Mouse (Mus musculus): ENCODE measurements around the gene Arhgap32. TPM values are rescaled to one million over a fixed set of nuclear protein-coding genes. Genes with fewer than 3 reads are reported as not detected.

Gene Arhgap32
- polyA plus RNA-seq, 1 experiment from 2014 or later = 7.3 TPM

DNA sequence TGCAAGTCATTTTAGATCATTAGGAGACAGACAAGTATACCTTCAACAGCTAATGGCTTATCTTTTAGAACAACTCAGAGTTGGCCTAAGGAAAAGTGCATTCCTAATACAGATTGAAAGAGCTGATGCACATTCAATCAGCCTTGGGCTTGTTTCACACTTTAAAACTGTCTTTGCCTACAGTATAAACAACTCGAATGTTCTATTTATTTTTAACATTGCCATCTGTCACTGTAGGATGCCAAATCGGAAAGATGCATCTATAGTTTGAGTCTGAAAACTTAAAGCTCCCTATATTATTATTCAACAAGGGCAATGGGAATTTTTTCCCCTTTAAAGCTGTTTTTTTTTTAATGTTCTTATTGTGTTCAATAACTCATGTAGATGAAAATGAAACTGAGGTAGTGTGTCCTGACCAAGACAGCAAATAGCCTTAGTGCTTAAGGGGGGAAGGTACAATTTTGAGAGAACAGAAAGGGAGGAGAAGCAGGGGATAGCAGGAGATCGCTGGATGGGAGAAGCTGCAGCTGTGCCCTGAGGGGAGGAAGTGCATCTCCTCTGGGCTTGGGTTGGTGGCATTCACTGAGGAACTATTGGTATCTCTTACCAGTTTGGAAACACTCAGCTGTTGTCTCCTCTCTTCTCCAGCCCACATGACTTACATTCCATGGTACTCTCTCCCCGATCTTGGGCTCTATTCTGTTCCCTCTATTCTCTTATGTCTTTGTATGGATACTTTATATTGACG is 101.1 kb downstream of the Arhgap32 start:
- 64% methylated on average over 5 of the region's 5 CpGs for WGBS
- Histone ChIP-seq H3K4me1 (no peaks in the 10 kb centered on the region), H3K9ac (no peak overlapping the region), H3K9me3 (no peaks in the 10 kb centered on the region), H3K27me3 (no peaks in the 10 kb centered on the region), H3K4me3 (no peak overlapping the region), H3K4me2 (no peak overlapping the region), H3K27ac (no peak overlapping the region), H3K36me3 (0 out of 2 replicates have a peak, but pooled peaks cover 2% of the 10 kb centered on the region)
- ATAC-seq (ENCODE audit: insufficient number of reproducible peaks, insufficient read depth, low FRiP score, low TSS enrichment, low read depth) = no peak

DNA sequence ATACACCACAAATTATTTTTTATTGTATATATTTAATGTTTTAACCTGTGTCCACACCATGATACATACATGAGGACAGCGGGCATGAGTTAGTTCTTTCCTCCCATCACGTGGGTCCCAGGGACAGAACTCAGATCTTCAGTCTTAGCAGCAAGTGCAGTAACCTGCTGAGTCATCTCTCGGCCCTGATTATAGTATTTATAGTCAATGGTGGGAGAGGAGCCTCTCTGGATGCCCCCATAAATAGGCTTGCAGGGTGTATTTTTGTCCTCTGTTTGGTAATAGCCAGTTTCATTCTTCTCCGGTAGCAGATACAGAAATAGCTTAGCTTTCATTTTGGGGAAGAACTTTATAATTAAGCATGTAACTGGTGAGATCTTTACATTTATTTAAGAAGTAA is 103.5 kb downstream of the Arhgap32 start:
- WGBS = 82% methylated on average over 4 of the region's 4 CpGs
- Histone ChIP-seq H3K4me3 (no peak overlapping the region), H3K9me3 (no peaks in the 10 kb centered on the region), H3K4me2 (no peak overlapping the region), H3K36me3 (no peaks in the 10 kb centered on the region), H3K27ac (no peak overlapping the region), H3K27me3 (no peaks in the 10 kb centered on the region), H3K9ac (no peak overlapping the region), H3K4me1 (peaks cover 18% of the 10 kb centered on the region)
- ATAC-seq (ENCODE audit: insufficient number of reproducible peaks, insufficient read depth, low FRiP score, low TSS enrichment, low read depth) = no peak

DNA sequence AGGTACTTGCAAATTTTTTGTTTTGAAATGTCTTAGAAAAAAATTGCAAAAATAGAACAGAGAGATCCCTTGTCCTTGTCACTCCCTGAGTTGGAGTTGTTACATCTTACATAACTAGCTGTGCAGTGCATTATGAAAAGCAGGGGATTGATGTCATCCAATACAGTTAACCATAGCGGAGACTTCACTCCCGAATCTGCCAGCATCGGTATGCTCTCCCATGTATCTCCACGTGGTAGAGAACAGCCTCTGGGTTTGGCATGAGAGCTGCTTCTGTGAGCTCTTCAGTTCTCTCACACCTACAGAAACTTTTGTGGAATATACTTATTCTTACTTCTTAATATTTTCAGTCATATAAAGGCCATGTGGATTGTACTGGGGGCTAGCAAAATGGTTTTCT is 106.2 kb downstream of the Arhgap32 start:
- no peak for ATAC-seq (ENCODE audit: insufficient number of reproducible peaks, insufficient read depth, low FRiP score, low TSS enrichment, low read depth)
- H3K4me3 ChIP-seq = no peak overlapping the region
- 68% methylated on average over 4 of the region's 4 CpGs for WGBS
- H3K9me3 ChIP-seq = no peaks in the 10 kb centered on the region
- H3K36me3 ChIP-seq = no peaks in the 10 kb centered on the region
- H3K27ac ChIP-seq = no peak overlapping the region
- H3K4me1 ChIP-seq = peaks cover 25% of the 10 kb centered on the region
- H3K4me2 ChIP-seq = no peak overlapping the region
- H3K9ac ChIP-seq = no peak overlapping the region
- H3K27me3 ChIP-seq = no peaks in the 10 kb centered on the region

DNA sequence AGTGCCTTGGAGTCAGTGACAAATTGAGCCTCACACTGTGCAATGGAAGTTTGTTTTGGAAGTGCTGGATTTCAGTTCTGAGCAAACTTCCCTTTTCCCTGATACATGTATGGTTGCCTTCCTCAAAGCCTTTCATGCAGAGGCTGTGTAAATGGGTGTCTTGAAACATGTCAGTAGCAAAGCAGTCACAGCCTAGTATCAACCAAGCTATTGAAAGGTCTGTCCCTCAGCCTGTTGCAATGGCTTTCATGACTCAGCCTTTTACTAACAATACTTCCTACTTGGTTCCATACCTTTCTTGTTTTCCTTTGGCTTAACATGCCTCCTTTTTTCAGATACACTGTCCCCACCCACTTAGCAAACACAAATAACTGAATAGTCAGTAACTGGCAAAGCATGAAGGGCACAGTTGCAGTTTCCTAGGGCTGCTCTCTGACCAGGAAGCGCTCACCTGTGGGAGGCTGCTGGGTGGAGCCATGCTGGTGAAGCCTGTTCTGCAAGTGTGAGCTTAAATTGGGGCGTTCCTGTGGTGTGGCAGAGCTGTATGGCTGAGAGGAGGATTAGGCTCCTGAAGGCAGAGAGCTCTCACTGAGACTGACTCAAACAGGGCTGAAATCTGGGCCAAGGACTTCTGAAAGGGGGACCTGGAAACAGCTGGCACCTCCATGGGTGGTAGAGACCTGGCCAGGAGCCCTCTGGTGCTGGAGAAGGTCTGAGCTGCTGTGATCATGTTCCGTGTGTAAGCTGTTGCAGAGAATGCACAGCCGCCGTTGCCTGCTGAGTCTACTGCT is 108.0 kb downstream of the Arhgap32 start:
- ATAC-seq (ENCODE audit: insufficient number of reproducible peaks, insufficient read depth, low FRiP score, low TSS enrichment, low read depth) = peak; percentile 64
- Histone ChIP-seq H3K4me1 (peaks cover 27% of the 10 kb centered on the region), H3K27ac (peak overlapping the region; percentile 69), H3K9ac (peak overlapping the region; percentile 46; the same call in 1 of the 2 replicates), H3K9me3 (no peaks in the 10 kb centered on the region), H3K36me3 (no peaks in the 10 kb centered on the region), H3K4me2 (peak overlapping the region; percentile 24; the same call in 1 of the 2 replicates), H3K4me3 (peak overlapping the region; percentile 20), H3K27me3 (no peaks in the 10 kb centered on the region)
- WGBS = 37% methylated on average over 5 of the region's 5 CpGs

DNA sequence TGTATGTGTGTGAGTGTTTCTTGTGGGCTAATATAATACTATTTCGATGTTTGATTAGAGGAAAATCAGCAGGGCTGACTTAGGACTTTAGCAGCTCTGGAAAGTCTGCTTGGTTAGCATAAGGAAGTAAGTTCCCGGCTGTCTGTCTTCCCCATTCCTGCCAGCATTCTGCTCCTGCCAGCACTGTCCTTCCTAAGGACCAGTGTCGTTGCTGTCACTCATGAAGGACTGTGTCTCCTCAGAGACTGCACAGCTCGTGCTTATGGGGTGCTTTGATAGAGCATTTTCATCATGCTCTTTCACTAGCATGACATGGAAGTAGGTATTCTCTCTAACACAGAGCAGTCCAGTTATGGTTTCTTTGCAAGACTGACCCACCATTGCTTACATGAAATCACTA is 109.0 kb downstream of the Arhgap32 start:
- Histone ChIP-seq H3K27ac (no peak overlapping the region), H3K9me3 (no peaks in the 10 kb centered on the region), H3K4me3 (no peak overlapping the region), H3K4me1 (peaks cover 27% of the 10 kb centered on the region), H3K36me3 (no peaks in the 10 kb centered on the region), H3K4me2 (peak overlapping the region; percentile 20), H3K27me3 (no peaks in the 10 kb centered on the region), H3K9ac (no peak overlapping the region)
- 57% methylated on average over 4 of the region's 4 CpGs for WGBS
- no peak for ATAC-seq (ENCODE audit: insufficient number of reproducible peaks, insufficient read depth, low FRiP score, low TSS enrichment, low read depth)

DNA sequence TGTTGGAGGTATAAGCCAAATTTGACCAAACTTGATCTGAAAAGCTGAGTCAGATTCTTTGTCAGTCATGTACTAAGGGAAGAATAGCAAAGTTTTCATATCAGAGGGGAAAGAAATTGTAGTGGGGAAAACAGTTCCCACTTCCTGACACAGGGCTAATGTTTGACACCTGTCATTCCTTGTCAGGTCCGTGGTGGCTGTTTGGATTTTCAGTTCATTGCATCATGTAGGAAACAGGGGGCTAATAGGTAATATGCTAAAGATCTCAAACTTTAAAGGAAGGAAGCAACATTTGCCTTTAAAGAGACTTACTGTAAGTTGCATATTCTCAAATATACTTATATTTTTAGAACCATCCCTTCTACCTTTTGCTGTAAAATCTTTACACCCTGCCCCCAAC is 109.6 kb downstream of the Arhgap32 start:
- ATAC-seq (ENCODE audit: insufficient number of reproducible peaks, insufficient read depth, low FRiP score, low TSS enrichment, low read depth) = no peak
- H3K4me2 ChIP-seq = no peak overlapping the region
- WGBS = 59% methylated on average over 1 of the region's 1 CpGs
- no peak overlapping the region for H3K27ac ChIP-seq
- H3K9ac ChIP-seq = no peak overlapping the region
- H3K4me3 ChIP-seq = no peak overlapping the region
- H3K9me3 ChIP-seq = no peaks in the 10 kb centered on the region
- H3K27me3 ChIP-seq = no peaks in the 10 kb centered on the region
- peaks cover 27% of the 10 kb centered on the region for H3K4me1 ChIP-seq
- H3K36me3 ChIP-seq = no peaks in the 10 kb centered on the region

DNA sequence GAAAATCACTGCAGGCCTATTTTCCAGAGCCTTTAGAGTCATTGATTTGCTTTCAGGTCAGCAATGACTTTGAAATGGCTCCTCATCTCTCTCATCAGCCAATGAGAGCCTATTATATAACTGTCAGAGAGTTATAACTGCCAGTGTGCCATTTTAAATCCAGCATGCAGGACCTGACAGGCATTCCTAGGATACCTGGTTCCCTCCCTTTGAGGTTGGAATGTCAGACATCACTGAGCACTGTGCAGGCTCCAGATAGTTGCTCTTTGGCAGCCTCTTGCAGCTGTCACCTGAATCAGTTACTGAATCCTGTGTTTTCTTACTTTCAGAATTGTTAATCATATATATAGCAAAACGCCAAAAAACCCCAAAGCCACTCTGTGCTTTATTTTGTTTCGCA is 111.1 kb downstream of the Arhgap32 start:
- no peak overlapping the region for H3K27ac ChIP-seq
- no peak overlapping the region for H3K9ac ChIP-seq
- 80% methylated on average over 2 of the region's 2 CpGs for WGBS
- ATAC-seq (ENCODE audit: insufficient number of reproducible peaks, insufficient read depth, low FRiP score, low TSS enrichment, low read depth) = no peak
- no peak overlapping the region for H3K4me2 ChIP-seq
- no peaks in the 10 kb centered on the region for H3K36me3 ChIP-seq
- no peaks in the 10 kb centered on the region for H3K27me3 ChIP-seq
- H3K9me3 ChIP-seq = no peaks in the 10 kb centered on the region
- H3K4me1 ChIP-seq = peaks cover 27% of the 10 kb centered on the region
- no peak overlapping the region for H3K4me3 ChIP-seq

DNA sequence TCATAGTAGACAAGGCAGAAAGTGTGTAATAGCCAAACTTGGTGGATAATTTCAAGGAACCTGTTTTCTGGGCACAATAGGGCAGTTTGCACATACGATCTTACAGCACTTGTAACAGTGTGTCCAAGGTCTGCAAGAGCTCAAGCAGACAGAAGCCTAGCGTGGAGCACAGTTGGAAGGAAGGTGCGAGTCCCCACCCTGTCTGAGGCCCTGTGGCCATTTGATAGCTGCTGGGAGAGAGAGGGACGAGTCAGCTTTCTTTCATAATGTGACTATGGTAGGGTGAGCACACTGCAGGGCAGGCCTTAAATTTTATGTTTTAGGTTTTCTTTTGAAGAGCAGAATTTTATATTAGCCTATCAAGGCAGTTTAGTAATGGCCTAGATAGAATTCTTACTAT is 117.7 kb downstream of the Arhgap32 start:
- ATAC-seq (ENCODE audit: insufficient number of reproducible peaks, insufficient read depth, low FRiP score, low TSS enrichment, low read depth) = no peak
- H3K27ac ChIP-seq = no peak overlapping the region
- WGBS = 78% methylated on average over 4 of the region's 4 CpGs
- H3K36me3 ChIP-seq = no peaks in the 10 kb centered on the region
- no peak overlapping the region for H3K4me2 ChIP-seq
- no peak overlapping the region for H3K9ac ChIP-seq
- no peaks in the 10 kb centered on the region for H3K9me3 ChIP-seq
- no peaks in the 10 kb centered on the region for H3K4me1 ChIP-seq
- H3K4me3 ChIP-seq = no peak overlapping the region
- no peaks in the 10 kb centered on the region for H3K27me3 ChIP-seq

DNA sequence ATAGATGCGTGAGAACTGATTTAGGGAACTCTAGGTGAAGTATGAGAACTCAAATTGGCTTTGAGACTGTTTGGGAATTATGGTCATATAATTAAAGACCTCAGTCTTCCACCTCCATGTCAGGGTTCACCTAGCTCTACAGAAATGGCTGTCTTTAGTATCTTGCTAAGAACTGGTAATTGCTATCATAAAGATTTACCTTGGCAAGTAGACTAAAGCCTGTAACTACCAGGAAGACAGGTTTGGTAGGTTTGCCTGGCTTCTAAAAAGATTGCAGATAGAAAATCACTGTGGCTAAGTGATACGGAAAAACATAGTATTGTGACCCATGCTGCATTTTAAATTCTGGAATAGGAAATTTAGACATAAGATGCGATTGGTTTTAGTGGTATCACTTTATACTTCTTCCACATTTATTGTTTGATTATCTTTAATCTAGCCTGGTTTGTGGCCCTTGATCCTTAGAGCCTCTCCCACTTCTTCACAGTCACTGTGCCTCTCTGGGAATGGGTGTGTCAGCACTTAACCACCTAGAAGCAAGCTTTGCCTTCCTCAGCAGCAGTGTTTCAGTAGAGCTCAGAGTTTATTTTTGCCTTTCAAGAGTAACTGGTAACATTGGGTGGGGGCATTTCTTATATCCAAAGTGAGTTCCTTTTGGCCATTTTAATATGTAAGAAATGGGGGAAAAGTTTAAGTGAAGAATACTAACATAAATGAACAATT is 119.0 kb downstream of the Arhgap32 start:
- no peak overlapping the region for H3K9ac ChIP-seq
- H3K27ac ChIP-seq = no peak overlapping the region
- H3K27me3 ChIP-seq = no peaks in the 10 kb centered on the region
- WGBS = 85% methylated on average over 3 of the region's 3 CpGs
- ATAC-seq (ENCODE audit: insufficient number of reproducible peaks, insufficient read depth, low FRiP score, low TSS enrichment, low read depth) = no peak
- H3K4me3 ChIP-seq = no peak overlapping the region
- H3K4me1 ChIP-seq = no peaks in the 10 kb centered on the region
- no peak overlapping the region for H3K4me2 ChIP-seq
- 0 out of 2 replicates have a peak, but pooled peaks cover 3% of the 10 kb centered on the region for H3K36me3 ChIP-seq
- no peaks in the 10 kb centered on the region for H3K9me3 ChIP-seq

DNA sequence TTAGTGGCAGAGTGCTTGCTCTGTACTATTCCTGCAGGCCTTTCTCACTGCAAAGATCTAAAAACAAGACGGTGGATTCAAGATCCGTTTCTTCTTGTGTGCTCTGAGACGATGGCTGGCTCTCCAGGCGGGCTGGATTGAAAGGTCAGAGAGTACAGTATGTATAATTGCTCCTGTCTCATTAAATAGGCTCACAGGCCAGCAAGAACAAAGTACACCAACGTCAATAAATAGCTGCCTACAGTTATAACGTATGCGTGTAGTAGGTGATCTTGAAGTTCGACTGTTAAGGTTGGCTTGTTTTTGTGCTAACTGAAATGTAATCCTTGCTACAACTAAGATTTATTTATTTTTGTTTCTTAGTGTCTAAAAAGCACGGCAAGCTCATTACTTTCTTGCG is 123.0 kb downstream of the Arhgap32 start:
- ATAC-seq (ENCODE audit: insufficient number of reproducible peaks, insufficient read depth, low FRiP score, low TSS enrichment, low read depth) = no peak

DNA sequence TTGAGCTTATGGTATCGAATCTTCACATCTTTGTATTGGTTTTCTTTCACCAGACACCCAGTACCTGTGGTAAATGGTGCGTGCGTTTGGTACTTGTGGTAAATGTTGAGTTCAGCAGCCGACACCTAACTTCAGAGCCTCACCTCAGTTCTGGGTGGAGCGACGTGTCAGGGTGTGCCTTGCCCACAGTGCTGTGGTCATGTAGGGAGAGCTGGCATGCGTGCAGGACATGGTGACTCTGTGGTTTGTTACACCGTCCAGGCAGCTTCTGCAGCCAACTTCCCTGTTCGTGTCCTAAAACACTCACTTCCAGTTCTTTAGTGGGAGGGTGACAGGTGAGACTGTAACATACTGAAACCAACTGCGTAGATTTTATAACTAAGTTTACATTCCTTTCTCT is 123.5 kb downstream of the Arhgap32 start:
- Histone ChIP-seq H3K4me2 (no peak overlapping the region), H3K9ac (no peak overlapping the region), H3K4me1 (no peaks in the 10 kb centered on the region), H3K36me3 (peaks cover 11% of the 10 kb centered on the region; the same call in 1 of the 2 replicates), H3K9me3 (no peaks in the 10 kb centered on the region), H3K27ac (no peak overlapping the region), H3K4me3 (no peak overlapping the region), H3K27me3 (no peaks in the 10 kb centered on the region)
- ATAC-seq (ENCODE audit: insufficient number of reproducible peaks, insufficient read depth, low FRiP score, low TSS enrichment, low read depth) = no peak
- 86% methylated on average over 10 of the region's 10 CpGs for WGBS

More for the DNA sequence above, 123.0 kb downstream of the Arhgap32 start:
- Histone ChIP-seq H3K4me1 (no peaks in the 10 kb centered on the region), H3K9ac (no peak overlapping the region), H3K4me3 (no peak overlapping the region), H3K27me3 (no peaks in the 10 kb centered on the region), H3K4me2 (no peak overlapping the region), H3K27ac (no peak overlapping the region), H3K36me3 (peaks cover 11% of the 10 kb centered on the region; the same call in 1 of the 2 replicates), H3K9me3 (no peaks in the 10 kb centered on the region)
- 83% methylated on average over 10 of the region's 10 CpGs for WGBS

Data from embryonic facial prominence, embryonic 13.5 days (tissue).